Mouse (Mus musculus) limb, embryonic 12.5 days (tissue): ENCODE results near the gene Bcl9l. TPM values are rescaled to one million over a fixed set of nuclear protein-coding genes. Genes with fewer than 3 reads are reported as not detected.
"Not testable (repeated sequence)": the region's sequence is repeated elsewhere in the genome, so short reads cannot be mapped to it uniquely, and the experiment has no call there.

Source experiments
- ATAC-seq: fragments of 200-750 bp; cut with Nextera tagmentation; 2 replicates; pipeline ENCODE4 v1.8.0; 2017; ENCODE audit warnings: low read depth, moderate TSS enrichment; ENCODE audit not compliant: insufficient number of reproducible peaks, insufficient read depth, low FRiP score, low TSS enrichment
- H3K27ac ChIP-seq: fragments of 300-500 bp; sonication (generic); 2 replicates; pipeline ENCODE4 v1.5.1; 2016; ENCODE audit warnings: mild to moderate bottlenecking, moderate library complexity
- H3K27me3 ChIP-seq: fragments of 300-500 bp; sonication (generic); 2 replicates; pipeline ENCODE4 v1.6.1; 2016; ENCODE audit warnings: mild to moderate bottlenecking, moderate library complexity
- H3K36me3 ChIP-seq: fragments of 300-500 bp; sonication (generic); 2 replicates; pipeline ENCODE4 v1.6.1; 2016; ENCODE audit warnings: mild to moderate bottlenecking, moderate library complexity
- H3K4me1 ChIP-seq: fragments of 300-500 bp; sonication (generic); replicated peaks from 2 replicates; pipeline ENCODE4 v1.6.1; 2016
- H3K4me2 ChIP-seq: fragments of 300-500 bp; sonication (generic); 2 replicates; pipeline ENCODE4 v1.6.1; 2016; ENCODE audit warnings: mild to moderate bottlenecking, moderate library complexity
- H3K4me3 ChIP-seq: fragments of 300-500 bp; sonication (generic); replicated peaks from 2 replicates; pipeline ENCODE4 v1.5.1; 2016; ENCODE audit warnings: mild to moderate bottlenecking
- H3K9ac ChIP-seq: fragments of 300-500 bp; sonication (generic); replicated peaks from 2 replicates; pipeline ENCODE4 v1.6.1; 2016; ENCODE audit warnings: mild to moderate bottlenecking, moderate library complexity
- H3K9me3 ChIP-seq: fragments of 300-500 bp; sonication (generic); 2 replicates; pipeline ENCODE4 v1.6.1; 2016; ENCODE audit warnings: mild to moderate bottlenecking, moderate library complexity
- WGBS: fragments of 180-500 bp; shearing (Covaris S2); methylation state at CpG from one replicate; pipeline ENCODE4 v1.1.7; 2016; 5-methylcytosine and 5-hydroxymethylcytosine counted together
- polyA plus RNA-seq: library from polyadenylated mRNA; unstranded; fragments of >200 nt; fragmentation: Nextera tagmentation; extraction: Ambion mirVana; gene quantifications from 2 replicates; pipeline ENCODE4 v1.2.1, GENCODE M21; 2016

The Bcl9l gene
- 14.3 and 17.3 TPM in 2 replicates for polyA plus RNA-seq

- H3K4me2 ChIP-seq, result peak within 1 kb of the TSS; percentile 97
- H3K36me3 ChIP-seq, result 0 out of 2 replicates have a peak, but pooled peaks cover 4% of the 10 kb centered on the region
- under 1% methylated on average over 28 of the region's 31 CpGs for WGBS
- peak; percentile 64 for ATAC-seq
- peak within 1 kb of the TSS; percentile 97 for H3K9ac ChIP-seq
- peak within 1 kb of the TSS; percentile 97 for H3K27ac ChIP-seq
- H3K9me3 ChIP-seq, result no peaks in the 10 kb centered on the region
- no peaks in the 10 kb centered on the region for H3K27me3 ChIP-seq
- peak within 1 kb of the TSS; percentile 98 for H3K4me3 ChIP-seq
- H3K4me1 ChIP-seq, result peaks cover 58% of the 10 kb centered on the region
Observed at GRCm38 (mm10) chr9:44482552-44482951, at the start of gene Bcl9l. TSS of gene Bcl9l (plus strand) at chr9:44482825.

GRCm38 (mm10) chr9:44435747-44436146 lies 46.9 kb upstream of the Bcl9l start:
- no peaks in the 10 kb centered on the region for H3K9me3 ChIP-seq
- ATAC-seq, result no peak
- H3K27me3 ChIP-seq, result no peaks in the 10 kb centered on the region; the same call in 1 of the 2 replicates
- H3K4me3 ChIP-seq, result no peak overlapping the region
- WGBS, result 72% methylated on average over 6 of the region's 6 CpGs
- no peak overlapping the region for H3K4me2 ChIP-seq
- no peak overlapping the region for H3K9ac ChIP-seq
- peaks cover 13% of the 10 kb centered on the region for H3K4me1 ChIP-seq
- no peaks in the 10 kb centered on the region for H3K36me3 ChIP-seq
- peak overlapping the region; percentile 13; the same call in 1 of the 2 replicates for H3K27ac ChIP-seq

GRCm38 (mm10) chr9:44440961-44441360 lies 41.7 kb upstream of the Bcl9l start, which contains the start of gene Foxr1:
TSS of gene Foxr1 (minus strand) at chr9:44441136.
- no peaks in the 10 kb centered on the region for H3K36me3 ChIP-seq
- H3K4me3 ChIP-seq, result no peak within 1 kb of the TSS
- 64% methylated on average over 19 of the region's 19 CpGs for WGBS
- H3K27me3 ChIP-seq, result no peaks in the 10 kb centered on the region; the same call in 1 of the 2 replicates
- no peak for ATAC-seq
- H3K4me2 ChIP-seq, result no peak within 1 kb of the TSS
- H3K9ac ChIP-seq, result no peak within 1 kb of the TSS
- H3K27ac ChIP-seq, result no peak within 1 kb of the TSS
- no peaks in the 10 kb centered on the region for H3K4me1 ChIP-seq
- no peaks in the 10 kb centered on the region for H3K9me3 ChIP-seq

GRCm38 (mm10) chr9:44444402-44445025 lies 38.1 kb upstream of the Bcl9l start:
- not testable (repeated sequence) for ATAC-seq, H3K9ac ChIP-seq, H3K27ac ChIP-seq, H3K27me3 ChIP-seq, H3K4me1 ChIP-seq, H3K4me2 ChIP-seq, H3K36me3 ChIP-seq, H3K4me3 ChIP-seq, H3K9me3 ChIP-seq
- 83% methylated on average over 7 of the region's 7 CpGs for WGBS

GRCm38 (mm10) chr9:44450387-44450786 lies 32.2 kb upstream of the Bcl9l start:
- Histone ChIP-seq H3K9ac (no peak overlapping the region), H3K27me3 (peaks cover 23% of the 10 kb centered on the region), H3K4me1 (peaks cover 9% of the 10 kb centered on the region; the same call in 1 of the 2 replicates), H3K4me2 (no peak overlapping the region), H3K36me3 (no peaks in the 10 kb centered on the region), H3K4me3 (no peak overlapping the region), H3K27ac (no peak overlapping the region), H3K9me3 (no peaks in the 10 kb centered on the region)
- no peak for ATAC-seq

GRCm38 (mm10) chr9:44454132-44454890 lies 28.3 kb upstream of the Bcl9l start:
- peaks cover 44% of the 10 kb centered on the region for H3K27me3 ChIP-seq
- peak overlapping the region; percentile 22 for H3K4me2 ChIP-seq
- no peaks in the 10 kb centered on the region for H3K9me3 ChIP-seq
- no peak overlapping the region for H3K4me3 ChIP-seq
- H3K9ac ChIP-seq, result no peak overlapping the region
- H3K36me3 ChIP-seq, result no peaks in the 10 kb centered on the region
- no peak overlapping the region for H3K27ac ChIP-seq
- 8% methylated on average over 14 of the region's 14 CpGs for WGBS
- H3K4me1 ChIP-seq, result peaks cover 17% of the 10 kb centered on the region; the same call in 1 of the 2 replicates
- peak; percentile 86 for ATAC-seq

GRCm38 (mm10) chr9:44454891-44455220 lies 27.8 kb upstream of the Bcl9l start, which contains the start of gene Upk2:
TSS of gene Upk2 (minus strand) at chr9:44454976.
- H3K4me1 ChIP-seq, result peaks cover 17% of the 10 kb centered on the region; the same call in 1 of the 2 replicates
- no peaks in the 10 kb centered on the region for H3K9me3 ChIP-seq
- H3K36me3 ChIP-seq, result no peaks in the 10 kb centered on the region
- 22% methylated on average over 4 of the region's 4 CpGs for WGBS
- no peak within 1 kb of the TSS for H3K9ac ChIP-seq
- H3K4me2 ChIP-seq, result peak within 1 kb of the TSS; percentile 22
- peaks cover 47% of the 10 kb centered on the region for H3K27me3 ChIP-seq
- H3K27ac ChIP-seq, result no peak within 1 kb of the TSS
- no peak for ATAC-seq
- H3K4me3 ChIP-seq, result no peak within 1 kb of the TSS

- peaks cover 50% of the 10 kb centered on the region for H3K27me3 ChIP-seq
- H3K4me1 ChIP-seq, result peaks cover 17% of the 10 kb centered on the region; the same call in 1 of the 2 replicates
- H3K27ac ChIP-seq, result no peak overlapping the region
- no peak overlapping the region for H3K4me3 ChIP-seq
- no peaks in the 10 kb centered on the region for H3K36me3 ChIP-seq
- H3K9me3 ChIP-seq, result no peaks in the 10 kb centered on the region
- H3K9ac ChIP-seq, result no peak overlapping the region
- peak; percentile 43; the same call in 1 of the 2 replicates for ATAC-seq
- WGBS, result 7% methylated on average over 11 of the region's 11 CpGs
- H3K4me2 ChIP-seq, result peak overlapping the region; percentile 3; the same call in 1 of the 2 replicates
Observed at GRCm38 (mm10) chr9:44457035-44457742, 25.4 kb upstream of the Bcl9l start.

- Histone ChIP-seq H3K27ac (no peak overlapping the region), H3K4me1 (peaks cover 7% of the 10 kb centered on the region; the same call in 1 of the 2 replicates), H3K9ac (no peak overlapping the region), H3K4me2 (no peak overlapping the region), H3K4me3 (no peak overlapping the region), H3K36me3 (no peaks in the 10 kb centered on the region), H3K27me3 (peaks cover 18% of the 10 kb centered on the region; the same call in 1 of the 2 replicates), H3K9me3 (no peaks in the 10 kb centered on the region)
- no peak for ATAC-seq
- 76% methylated on average over 5 of the region's 5 CpGs for WGBS
Observed at GRCm38 (mm10) chr9:44461950-44462349, 20.7 kb upstream of the Bcl9l start.

GRCm38 (mm10) chr9:44468224-44468623 lies 14.4 kb upstream of the Bcl9l start:
- Histone ChIP-seq H3K36me3 (no peaks in the 10 kb centered on the region), H3K4me1 (no peaks in the 10 kb centered on the region), H3K9ac (no peak overlapping the region), H3K27me3 (peaks cover 14% of the 10 kb centered on the region), H3K9me3 (no peaks in the 10 kb centered on the region), H3K27ac (no peak overlapping the region), H3K4me2 (no peak overlapping the region), H3K4me3 (no peak overlapping the region)
- 55% methylated on average over 7 of the region's 7 CpGs for WGBS
- no peak for ATAC-seq

- H3K4me3 ChIP-seq, result no peak overlapping the region
- no peak for ATAC-seq
Observed at GRCm38 (mm10) chr9:44468800-44469199, 13.8 kb upstream of the Bcl9l start.

More at GRCm38 (mm10) chr9:44468800-44469199, 13.8 kb upstream of the Bcl9l start:
- H3K9me3 ChIP-seq, result no peaks in the 10 kb centered on the region
- H3K27me3 ChIP-seq, result peaks cover 14% of the 10 kb centered on the region
- H3K27ac ChIP-seq, result no peak overlapping the region
- 49% methylated on average over 2 of the region's 2 CpGs for WGBS
- H3K36me3 ChIP-seq, result no peaks in the 10 kb centered on the region
- no peak overlapping the region for H3K9ac ChIP-seq
- no peak overlapping the region for H3K4me2 ChIP-seq
- no peaks in the 10 kb centered on the region for H3K4me1 ChIP-seq
